Mouse (Mus musculus) liver, postnatal 0 days (tissue): Measurements from ENCODE around the gene Pax7.

Experiments used
- CTCF ChIP-seq: sonication (generic); IDR thresholded peaks from 2 replicates; pipeline ENCODE4 v1.5.1; 2016; ENCODE audit warnings: antibody characterized with exemption, low read depth
- EP300 ChIP-seq: IDR thresholded peaks from 2 replicates; pipeline ENCODE4 v1.6.1; 2016; ENCODE audit warnings: antibody characterized with exemption, low read depth, mild to moderate bottlenecking

GRCm38 (mm10) chr4:139799436-139800100, 33.8 kb downstream of the Pax7 start:
- TF ChIP-seq EP300 = no peak
- TF ChIP-seq CTCF = no peak
